Mouse (Mus musculus): ENCODE measurements at regions not wholly inside any gene's neighbourhood (a gene's known extent, or its start where the extent isn't known, plus 50 kb on each side); places are given as distances from the start of the nearest gene placed in this dataset.
A peak's percentile ranks its signal among the peaks of the same experiment; 100 is the strongest.

DNA sequence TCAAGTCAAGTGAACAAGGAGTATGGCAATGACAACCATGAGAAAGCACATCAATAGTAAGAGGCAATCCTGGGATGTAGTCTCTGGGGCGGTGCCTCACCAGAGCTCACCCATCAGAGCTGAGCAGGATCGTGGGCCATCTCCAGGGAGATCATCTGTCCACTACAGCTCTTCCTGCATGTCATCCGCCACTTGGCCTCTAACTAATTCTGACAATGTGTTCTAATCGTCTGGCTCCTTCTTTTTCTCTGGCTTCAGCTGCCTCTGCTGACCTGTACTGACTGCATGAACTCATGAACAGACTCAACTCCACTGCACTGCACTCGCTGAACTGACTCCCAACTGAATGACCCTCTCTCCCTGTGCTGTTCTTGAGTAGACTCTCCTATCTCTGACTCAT is 277.9 kb upstream of the Far2 start:
- Histone ChIP-seq H3K4me1 (ENCODE audit: control insufficient read depth, insufficient read depth, low read length) (no peaks in the 10 kb centered on the region), H3K36me3 (ENCODE audit: control insufficient read depth, insufficient read depth) (no peaks in the 10 kb centered on the region), H3K27me3 (ENCODE audit: control insufficient read depth, insufficient read depth, low read length) (no peaks in the 10 kb centered on the region), H3K27ac (ENCODE audit: low read length) (no peak overlapping the region), H3K9ac (ENCODE audit: low read length) (no peak overlapping the region), H3K4me3 (ENCODE audit: low read length) (no peak overlapping the region), H3K9me3 (replicated peaks; ENCODE audit: control insufficient read depth, low read length) (no peaks in the 10 kb centered on the region), H3K4me2 (ENCODE audit: low read depth, low read length) (no peak overlapping the region)
- ATAC-seq (replicated peaks; ENCODE audit: extremely low read depth, insufficient read depth, low FRiP score): no peak
- WGBS: 73% methylated on average over 5 of the region's 5 CpGs

DNA sequence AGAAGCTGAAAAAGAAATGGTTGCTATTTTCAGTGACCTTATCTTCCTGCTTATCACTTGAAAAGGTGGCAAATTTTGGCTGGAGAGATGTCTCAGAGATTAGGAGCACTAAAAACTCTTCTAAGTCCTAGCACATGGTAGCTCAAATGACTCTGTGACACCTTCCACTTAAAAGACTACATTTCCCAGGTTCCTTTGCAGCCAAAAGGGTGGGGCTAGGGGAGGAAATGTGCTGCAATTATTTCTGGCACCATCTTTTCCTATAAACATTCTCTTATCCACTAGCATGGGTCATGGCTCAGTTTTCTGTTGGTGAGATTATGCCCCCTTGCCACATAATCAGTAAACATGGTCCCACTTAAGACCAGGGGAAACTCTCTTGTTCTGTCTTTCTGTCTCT is 277.0 kb upstream of the Far2 start:
- Histone ChIP-seq H3K4me2 (ENCODE audit: low read depth, low read length) (no peak overlapping the region), H3K36me3 (ENCODE audit: control insufficient read depth, insufficient read depth) (no peaks in the 10 kb centered on the region), H3K27ac (ENCODE audit: low read length) (no peak overlapping the region), H3K27me3 (ENCODE audit: control insufficient read depth, insufficient read depth, low read length) (no peaks in the 10 kb centered on the region), H3K9ac (ENCODE audit: low read length) (no peak overlapping the region), H3K4me3 (ENCODE audit: low read length) (no peak overlapping the region), H3K4me1 (ENCODE audit: control insufficient read depth, insufficient read depth, low read length) (no peaks in the 10 kb centered on the region), H3K9me3 (replicated peaks; ENCODE audit: control insufficient read depth, low read length) (no peaks in the 10 kb centered on the region)
- no peak for ATAC-seq (replicated peaks; ENCODE audit: extremely low read depth, insufficient read depth, low FRiP score)

DNA sequence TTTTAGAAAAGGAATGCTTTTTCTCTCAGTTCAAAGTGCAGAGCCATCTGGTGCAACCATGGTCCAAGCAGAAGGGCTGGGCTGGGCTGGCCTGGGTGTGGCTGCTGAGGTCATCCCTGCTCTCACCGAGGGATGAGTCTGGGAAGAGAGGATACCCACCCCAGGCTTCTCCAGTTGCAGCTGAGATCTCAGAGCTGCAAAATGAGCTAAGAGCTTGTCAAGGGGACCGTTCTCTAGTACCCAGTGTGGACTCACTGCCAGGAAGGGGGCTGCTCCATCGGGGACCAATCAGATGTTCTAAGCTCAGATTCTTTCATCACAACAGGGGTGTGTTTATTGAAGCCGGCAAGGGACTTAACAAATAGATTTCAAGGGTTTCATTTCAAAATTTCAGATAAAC is 275.6 kb upstream of the Far2 start:
- ATAC-seq (replicated peaks; ENCODE audit: extremely low read depth, insufficient read depth, low FRiP score): no peak
- Histone ChIP-seq H3K4me2 (ENCODE audit: low read depth, low read length) (no peak overlapping the region), H3K9ac (ENCODE audit: low read length) (no peak overlapping the region), H3K27ac (ENCODE audit: low read length) (no peak overlapping the region), H3K36me3 (ENCODE audit: control insufficient read depth, insufficient read depth) (no peaks in the 10 kb centered on the region), H3K4me3 (ENCODE audit: low read length) (no peak overlapping the region), H3K9me3 (replicated peaks; ENCODE audit: control insufficient read depth, low read length) (no peaks in the 10 kb centered on the region), H3K4me1 (ENCODE audit: control insufficient read depth, insufficient read depth, low read length) (no peaks in the 10 kb centered on the region), H3K27me3 (ENCODE audit: control insufficient read depth, insufficient read depth, low read length) (no peaks in the 10 kb centered on the region)
- WGBS: 13% methylated on average over 4 of the region's 4 CpGs

DNA sequence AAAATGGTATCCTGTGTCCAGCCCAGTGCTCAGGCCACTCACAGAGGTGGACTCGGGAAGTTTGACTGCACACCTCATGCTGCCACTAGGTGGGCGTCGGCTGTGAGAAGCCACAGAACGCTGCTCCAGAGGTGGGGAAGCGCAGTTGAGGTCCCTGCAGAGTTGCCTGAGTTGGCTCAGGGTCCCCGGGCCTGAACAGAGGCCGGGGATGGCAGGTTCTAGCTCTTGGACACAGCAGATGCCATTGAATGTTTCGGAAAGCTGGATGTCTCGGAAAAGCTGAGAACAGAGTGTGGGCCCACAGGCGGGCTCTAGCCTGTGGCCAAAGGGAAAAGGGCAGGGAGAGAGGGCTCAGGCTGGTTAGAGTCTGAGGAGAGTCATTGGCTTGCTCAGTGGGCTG is 273.2 kb upstream of the Far2 start:
- Histone ChIP-seq H3K27ac (ENCODE audit: low read length) (no peak overlapping the region), H3K9ac (ENCODE audit: low read length) (no peak overlapping the region), H3K4me2 (ENCODE audit: low read depth, low read length) (no peak overlapping the region), H3K4me1 (ENCODE audit: control insufficient read depth, insufficient read depth, low read length) (no peaks in the 10 kb centered on the region), H3K27me3 (ENCODE audit: control insufficient read depth, insufficient read depth, low read length) (no peaks in the 10 kb centered on the region), H3K4me3 (ENCODE audit: low read length) (no peak overlapping the region), H3K9me3 (replicated peaks; ENCODE audit: control insufficient read depth, low read length) (no peaks in the 10 kb centered on the region), H3K36me3 (ENCODE audit: control insufficient read depth, insufficient read depth) (no peaks in the 10 kb centered on the region)
- 76% methylated on average over 10 of the region's 10 CpGs for WGBS
- no peak for ATAC-seq (replicated peaks; ENCODE audit: extremely low read depth, insufficient read depth, low FRiP score)

DNA sequence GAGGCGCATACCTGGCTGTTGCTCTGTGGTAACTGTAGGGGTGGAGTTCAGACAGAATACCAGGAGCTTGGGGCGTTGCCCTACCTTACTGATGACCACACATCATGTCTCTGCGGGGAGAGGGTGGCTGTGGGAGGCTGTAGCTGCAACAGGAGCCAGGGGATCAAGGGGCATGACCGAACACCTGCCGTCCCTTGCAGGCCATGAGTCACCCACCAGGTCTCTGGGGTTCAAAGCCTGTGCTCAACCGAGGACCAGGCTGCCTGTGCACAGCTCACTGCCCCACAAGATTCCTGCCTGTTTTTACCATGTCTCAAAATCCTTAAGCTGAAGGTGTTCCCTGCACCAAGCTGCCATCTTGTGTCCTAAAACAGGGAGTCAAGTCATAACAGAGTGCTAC is 272.4 kb upstream of the Far2 start:
- no peaks in the 10 kb centered on the region for H3K27me3 ChIP-seq (ENCODE audit: control insufficient read depth, insufficient read depth, low read length)
- no peaks in the 10 kb centered on the region for H3K4me1 ChIP-seq (ENCODE audit: control insufficient read depth, insufficient read depth, low read length)
- no peak for ATAC-seq (replicated peaks; ENCODE audit: extremely low read depth, insufficient read depth, low FRiP score)
- H3K27ac ChIP-seq (ENCODE audit: low read length): no peak overlapping the region
- no peak overlapping the region for H3K4me3 ChIP-seq (ENCODE audit: low read length)
- H3K36me3 ChIP-seq (ENCODE audit: control insufficient read depth, insufficient read depth): no peaks in the 10 kb centered on the region
- no peak overlapping the region for H3K4me2 ChIP-seq (ENCODE audit: low read depth, low read length)
- WGBS: 76% methylated on average over 6 of the region's 6 CpGs
- no peak overlapping the region for H3K9ac ChIP-seq (ENCODE audit: low read length)
- H3K9me3 ChIP-seq (replicated peaks; ENCODE audit: control insufficient read depth, low read length): no peaks in the 10 kb centered on the region

DNA sequence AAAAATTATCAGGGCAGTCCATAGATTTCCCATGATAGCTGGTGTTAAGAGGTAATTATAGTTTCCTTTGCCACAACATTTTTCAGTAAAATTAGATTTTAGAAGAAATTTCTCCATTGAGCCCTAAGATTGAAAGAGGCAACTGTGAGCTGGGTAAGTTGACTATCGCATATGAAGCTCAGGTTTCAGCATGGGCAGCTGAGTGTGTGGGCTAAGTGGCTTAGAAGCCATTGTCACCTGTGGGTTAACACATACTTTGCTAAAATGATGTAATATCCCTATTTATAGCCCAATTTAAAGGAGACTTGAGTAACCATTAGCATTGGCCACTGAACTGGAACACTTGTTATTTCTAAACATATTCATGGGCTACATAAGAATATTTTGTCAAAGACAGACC is 267.6 kb upstream of the Far2 start:
- WGBS: 80% methylated on average over 1 of the region's 1 CpGs
- Histone ChIP-seq H3K27ac (ENCODE audit: low read length) (no peak overlapping the region), H3K9ac (ENCODE audit: low read length) (no peak overlapping the region), H3K9me3 (replicated peaks; ENCODE audit: control insufficient read depth, low read length) (no peaks in the 10 kb centered on the region), H3K36me3 (ENCODE audit: control insufficient read depth, insufficient read depth) (no peaks in the 10 kb centered on the region), H3K4me1 (ENCODE audit: control insufficient read depth, insufficient read depth, low read length) (no peaks in the 10 kb centered on the region), H3K4me3 (ENCODE audit: low read length) (no peak overlapping the region), H3K4me2 (ENCODE audit: low read depth, low read length) (no peak overlapping the region), H3K27me3 (ENCODE audit: control insufficient read depth, insufficient read depth, low read length) (no peaks in the 10 kb centered on the region)
- no peak for ATAC-seq (replicated peaks; ENCODE audit: extremely low read depth, insufficient read depth, low FRiP score)

DNA sequence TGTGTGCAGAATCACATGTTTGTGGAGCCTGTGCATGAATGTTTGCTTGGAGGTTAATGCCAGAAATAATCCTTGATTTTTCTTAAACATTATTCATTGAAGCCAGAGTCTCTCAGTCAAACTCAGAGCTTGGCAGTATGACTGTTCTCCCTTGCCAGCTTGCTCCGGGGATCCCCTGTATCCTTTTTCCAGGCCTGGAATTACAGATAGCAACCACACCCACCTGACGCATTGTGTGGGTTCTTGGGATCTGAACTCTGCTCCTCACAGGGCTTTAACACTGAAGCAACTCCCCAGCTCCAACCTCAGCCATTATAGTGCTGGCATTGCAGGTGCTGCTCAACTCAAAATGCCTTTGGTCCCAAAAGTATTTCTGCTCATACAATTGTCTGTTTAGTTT is 262.8 kb upstream of the Far2 start:
- no peak overlapping the region for H3K27ac ChIP-seq (ENCODE audit: low read length)
- no peak overlapping the region for H3K4me3 ChIP-seq (ENCODE audit: low read length)
- WGBS: 69% methylated on average over 2 of the region's 2 CpGs
- H3K9me3 ChIP-seq (replicated peaks; ENCODE audit: control insufficient read depth, low read length): no peaks in the 10 kb centered on the region
- no peaks in the 10 kb centered on the region for H3K27me3 ChIP-seq (ENCODE audit: control insufficient read depth, insufficient read depth, low read length)
- H3K9ac ChIP-seq (ENCODE audit: low read length): no peak overlapping the region
- no peak for ATAC-seq (replicated peaks; ENCODE audit: extremely low read depth, insufficient read depth, low FRiP score)
- H3K4me1 ChIP-seq (ENCODE audit: control insufficient read depth, insufficient read depth, low read length): no peaks in the 10 kb centered on the region
- no peak overlapping the region for H3K4me2 ChIP-seq (ENCODE audit: low read depth, low read length)
- H3K36me3 ChIP-seq (ENCODE audit: control insufficient read depth, insufficient read depth): no peaks in the 10 kb centered on the region

DNA sequence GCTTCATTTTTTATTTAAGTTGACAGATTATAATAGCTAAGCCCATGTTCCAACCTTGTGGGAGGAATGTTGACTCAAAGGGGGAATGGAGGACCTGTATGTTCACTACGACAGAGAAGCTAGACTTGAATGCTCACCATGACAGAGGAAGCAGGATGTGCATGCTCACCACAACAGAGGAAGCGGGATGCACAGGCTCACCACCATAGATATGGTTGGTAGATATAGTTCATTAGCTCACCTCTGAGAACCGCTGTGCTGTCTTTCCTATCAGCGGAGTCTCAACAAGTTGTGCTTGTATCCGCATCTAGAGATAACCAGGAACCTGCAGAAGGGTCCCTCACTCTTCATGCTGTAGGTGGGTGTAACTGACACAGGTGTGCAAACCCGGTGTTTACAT is 262.2 kb upstream of the Far2 start:
- H3K9ac ChIP-seq (ENCODE audit: low read length): no peak overlapping the region
- H3K4me2 ChIP-seq (ENCODE audit: low read depth, low read length): no peak overlapping the region
- WGBS: 68% methylated on average over 6 of the region's 6 CpGs
- H3K4me3 ChIP-seq (ENCODE audit: low read length): no peak overlapping the region
- H3K36me3 ChIP-seq (ENCODE audit: control insufficient read depth, insufficient read depth): no peaks in the 10 kb centered on the region
- H3K27me3 ChIP-seq (ENCODE audit: control insufficient read depth, insufficient read depth, low read length): no peaks in the 10 kb centered on the region
- 0 out of 2 replicates have a peak, but pooled peaks have one; percentile 28 for ATAC-seq (replicated peaks; ENCODE audit: extremely low read depth, insufficient read depth, low FRiP score)
- H3K9me3 ChIP-seq (replicated peaks; ENCODE audit: control insufficient read depth, low read length): no peaks in the 10 kb centered on the region
- no peak overlapping the region for H3K27ac ChIP-seq (ENCODE audit: low read length)
- H3K4me1 ChIP-seq (ENCODE audit: control insufficient read depth, insufficient read depth, low read length): no peaks in the 10 kb centered on the region

DNA sequence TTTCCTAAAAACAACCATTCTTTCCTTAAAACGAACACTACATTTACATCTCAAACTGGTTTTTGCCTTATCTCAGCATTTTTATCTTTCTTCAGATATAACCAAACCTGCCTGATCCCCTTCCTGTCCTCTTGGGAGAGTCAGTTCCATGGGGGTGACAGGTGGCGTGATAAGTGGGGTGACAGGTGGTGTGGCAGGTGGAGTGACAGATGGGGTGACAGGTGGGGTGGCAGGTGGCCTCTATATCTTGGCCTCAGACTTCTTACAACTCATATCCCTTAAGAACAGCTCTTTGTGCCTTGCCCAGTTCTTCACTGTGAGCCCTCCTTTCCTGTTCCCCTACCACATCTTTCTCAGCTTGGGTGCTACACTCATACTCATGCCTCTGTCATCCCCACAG is 259.0 kb upstream of the Far2 start:
- H3K27me3 ChIP-seq (ENCODE audit: control insufficient read depth, insufficient read depth, low read length): no peaks in the 10 kb centered on the region
- 74% methylated on average over 2 of the region's 2 CpGs for WGBS
- no peak overlapping the region for H3K4me3 ChIP-seq (ENCODE audit: low read length)
- H3K27ac ChIP-seq (ENCODE audit: low read length): no peak overlapping the region
- ATAC-seq (replicated peaks; ENCODE audit: extremely low read depth, insufficient read depth, low FRiP score): no peak
- H3K36me3 ChIP-seq (ENCODE audit: control insufficient read depth, insufficient read depth): no peaks in the 10 kb centered on the region
- no peaks in the 10 kb centered on the region for H3K9me3 ChIP-seq (replicated peaks; ENCODE audit: control insufficient read depth, low read length)
- H3K4me2 ChIP-seq (ENCODE audit: low read depth, low read length): no peak overlapping the region
- no peaks in the 10 kb centered on the region for H3K4me1 ChIP-seq (ENCODE audit: control insufficient read depth, insufficient read depth, low read length)
- no peak overlapping the region for H3K9ac ChIP-seq (ENCODE audit: low read length)

DNA sequence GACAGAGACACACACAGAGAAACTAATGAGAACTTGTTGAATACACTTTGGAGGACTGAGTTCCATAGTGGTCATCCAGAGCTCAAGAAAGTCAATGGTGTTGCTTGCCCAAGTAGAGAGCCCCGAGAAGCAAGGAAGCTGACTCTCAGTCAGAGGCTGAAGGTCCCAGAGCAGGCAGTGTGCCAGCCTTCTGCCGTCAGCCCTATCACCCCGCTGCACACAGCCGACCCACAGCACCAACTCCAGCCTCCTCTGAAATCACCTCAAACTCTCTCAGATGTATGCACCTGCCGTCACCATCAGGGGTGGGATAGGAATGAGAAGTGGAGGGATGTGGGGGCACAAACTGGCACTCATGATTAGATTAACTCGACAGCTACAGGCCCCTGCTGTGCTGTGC is 257.9 kb upstream of the Far2 start:
- H3K4me2 ChIP-seq (ENCODE audit: low read depth, low read length): no peak overlapping the region
- H3K4me3 ChIP-seq (ENCODE audit: low read length): no peak overlapping the region
- H3K27me3 ChIP-seq (ENCODE audit: control insufficient read depth, insufficient read depth, low read length): no peaks in the 10 kb centered on the region
- no peaks in the 10 kb centered on the region for H3K36me3 ChIP-seq (ENCODE audit: control insufficient read depth, insufficient read depth)
- ATAC-seq (replicated peaks; ENCODE audit: extremely low read depth, insufficient read depth, low FRiP score): no peak
- 23% methylated on average over 6 of the region's 6 CpGs for WGBS
- H3K27ac ChIP-seq (ENCODE audit: low read length): no peak overlapping the region
- no peaks in the 10 kb centered on the region for H3K4me1 ChIP-seq (ENCODE audit: control insufficient read depth, insufficient read depth, low read length)
- H3K9ac ChIP-seq (ENCODE audit: low read length): no peak overlapping the region
- no peaks in the 10 kb centered on the region for H3K9me3 ChIP-seq (replicated peaks; ENCODE audit: control insufficient read depth, low read length)

Data from heart, embryonic 16.5 days (tissue).